Mouse (Mus musculus): Measurements from ENCODE around the gene Agk.

- no peak for TF ChIP-seq POLR2A (IDR thresholded peaks at IDR 0.05; ENCODE audit: insufficient read depth, low read depth, low read length)
- TF ChIP-seq CTCF (IDR thresholded peaks at IDR 0.05; ENCODE audit: insufficient read depth, low read depth, low read length), result no peak
Measured at GRCm38 (mm10) chr6:40443281-40443928, 118.4 kb downstream of the Agk start.
